Mouse (Mus musculus) cerebellum, postnatal 14 days (tissue): ENCODE measurements around the gene Gm8271.
"Not testable (repeated sequence)": the region's sequence is repeated elsewhere in the genome, so short reads cannot be mapped to it uniquely, and the experiment has no call there.

Experiments
- DNase-seq, 2 experiments: peaks; one replicate each; pipeline ENCODE4 v3.0.0; 2021; ENCODE audit warnings: mixed read lengths in 2 of 2

Gm8271 gene

DNA sequence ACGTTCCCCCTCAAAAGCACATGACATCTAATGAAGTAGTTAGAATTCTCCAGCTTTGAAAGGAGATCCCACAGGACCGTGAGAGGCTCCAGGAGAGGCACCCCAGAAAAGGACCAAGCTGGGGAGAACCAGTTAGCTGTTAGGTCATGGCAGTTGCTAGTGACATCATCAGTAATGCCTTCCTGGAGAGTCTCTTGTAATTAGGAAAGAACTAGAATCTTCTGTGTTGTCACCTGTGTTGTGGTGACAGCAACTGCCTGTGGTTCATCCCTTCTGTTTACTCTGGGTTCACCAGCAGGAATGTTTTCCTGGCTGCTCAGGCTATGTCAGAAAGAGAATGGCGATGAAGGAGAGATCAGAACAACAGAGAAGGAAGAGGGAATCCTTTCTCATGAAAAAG lies at the start of gene Gm8271:
Gm8271 (plus strand) TSS at position 301 of the 400 bp plus-strand sequence.
- not testable (repeated sequence) for DNase-seq

DNA sequence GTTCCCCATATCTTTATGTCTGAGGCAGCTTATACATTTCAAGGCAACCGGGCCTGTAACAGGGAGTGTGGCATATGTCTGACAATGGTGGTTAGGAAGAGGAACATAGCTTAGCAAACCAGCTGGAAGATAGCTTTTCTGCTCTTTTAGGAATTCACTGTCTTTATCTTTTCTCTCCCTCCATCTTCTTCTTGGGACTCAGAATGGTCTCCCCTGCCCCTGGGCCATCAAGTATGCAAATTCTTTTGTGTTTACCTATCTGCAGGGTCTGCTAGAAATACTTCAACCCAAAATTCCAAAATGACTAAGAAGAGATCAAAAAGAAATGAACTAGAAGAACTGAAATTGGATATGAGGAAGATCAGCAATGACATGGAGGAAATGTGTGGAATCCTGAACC lies 21.4 kb upstream of the Gm8271 start, which contains the start of gene Gm3317:
Gm3317 (plus strand) TSS at position 301 of the 400 bp plus-strand sequence.
- DNase-seq = not testable (repeated sequence)
